Mouse (Mus musculus) erythroid progenitor cell, adult 5-6 weeks (primary cell): ENCODE results near the gene Cd79b. TPM values are rescaled to one million over a fixed set of nuclear protein-coding genes. Genes with fewer than 3 reads are reported as not detected.

Source experiments
- ATAC-seq: replicated peaks from 2 replicates; pipeline ENCODE4 v1.8.0; 2016; ENCODE audit warnings: moderate number of reproducible peaks, mild to moderate bottlenecking, moderate TSS enrichment, inconsistent platforms; ENCODE audit not compliant: poor library complexity, low FRiP score, severe bottlenecking
- total RNA-seq, 2 experiments: library from RNA; stranded (forward) in 1 of 2; stranded (reverse) in 1 of 2; fragments of 150-400 nt in 1 of 2; fragments of 186-747, 209-891 nt in 1 of 2; gene quantifications; 2 replicates each; pipeline versions ENCODE4 v1.2.3 to v1.2.4; 2015 to 2017; ENCODE audit warnings: low replicate concordance in 2 of 2

Gene Cd79b
- total RNA-seq, 2 experiments from 2014 or later: 46.0 to 129 TPM

- peak; percentile 43 for ATAC-seq
These were observed 38.1 kb downstream of the Cd79b start, which contains the start of gene Tcam1 for GRCm38 (mm10) chr11:106276454-106276853. Gene Tcam1, plus strand, starts transcription at chr11:106276672.

- ATAC-seq: no peak
These were observed 39.6 kb downstream of the Cd79b start for GRCm38 (mm10) chr11:106274971-106275411.

GRCm38 (mm10) chr11:106274374-106274773 lies 40.2 kb downstream of the Cd79b start:
- no peak for ATAC-seq

- no peak for ATAC-seq
These were observed 40.8 kb downstream of the Cd79b start for GRCm38 (mm10) chr11:106273811-106274210.

GRCm38 (mm10) chr11:106273311-106273684 lies 41.3 kb downstream of the Cd79b start:
- ATAC-seq: no peak

- ATAC-seq: peak; percentile 88
These were observed 41.8 kb downstream of the Cd79b start, which contains the start of gene Smarcd2 for GRCm38 (mm10) chr11:106272644-106273310. Gene Smarcd2, minus strand, starts transcription at chr11:106272972.

GRCm38 (mm10) chr11:106271794-106272643 lies 42.5 kb downstream of the Cd79b start:
- peak; percentile 46 for ATAC-seq

GRCm38 (mm10) chr11:106271131-106271793 lies 43.3 kb downstream of the Cd79b start:
- ATAC-seq: no peak

GRCm38 (mm10) chr11:106269060-106269431 lies 45.5 kb downstream of the Cd79b start:
- no peak for ATAC-seq

- no peak for ATAC-seq
These were observed 46.1 kb downstream of the Cd79b start for GRCm38 (mm10) chr11:106268326-106269059.

GRCm38 (mm10) chr11:106267871-106268270 lies 46.7 kb downstream of the Cd79b start:
- ATAC-seq: no peak

GRCm38 (mm10) chr11:106267311-106267852 lies 47.2 kb downstream of the Cd79b start:
- ATAC-seq: no peak

GRCm38 (mm10) chr11:106266431-106266830 lies 48.1 kb downstream of the Cd79b start:
- no peak for ATAC-seq

- no peak for ATAC-seq
These were observed 49.0 kb downstream of the Cd79b start for GRCm38 (mm10) chr11:106265570-106265969.

GRCm38 (mm10) chr11:106264988-106265387 lies 49.6 kb downstream of the Cd79b start:
- ATAC-seq: no peak

GRCm38 (mm10) chr11:106263963-106264362 lies 50.6 kb downstream of the Cd79b start:
- no peak for ATAC-seq
